Mouse (Mus musculus) heart, adult 2 months (tissue): ENCODE data around the gene C2cd2. TPM values are rescaled to one million over a fixed set of nuclear protein-coding genes. Genes with fewer than 3 reads are reported as not detected.

Experiments
- DNase-seq, 2 experiments: peaks; one replicate each; pipeline ENCODE4 v3.0.0; 2021
- H3K27ac ChIP-seq: fragments of 200-600 bp; 2 replicates; pipeline ENCODE4 v1.8.1; 2022
- H3K27me3 ChIP-seq: fragments of 200-500 bp; 2 replicates; pipeline ENCODE4 v1.6.1; 2012; ENCODE audit warnings: mild to moderate bottlenecking, low read length, inconsistent platforms, mixed read lengths; ENCODE audit not compliant: control insufficient read depth, insufficient read depth
- H3K36me3 ChIP-seq: fragments of 200-500 bp; 2 replicates; pipeline ENCODE4 v1.6.1; 2012; ENCODE audit warnings: low read length, inconsistent platforms; ENCODE audit not compliant: control insufficient read depth, insufficient read depth
- H3K4me1 ChIP-seq: fragments of 200-500 bp; 2 replicates; pipeline ENCODE4 v1.6.1; 2011; ENCODE audit warnings: low read length; ENCODE audit not compliant: control insufficient read depth, insufficient read depth
- H3K4me3 ChIP-seq: fragments of 200-600 bp; 2 replicates; pipeline ENCODE4 v1.8.1; 2022
- H3K79me2 ChIP-seq: fragments of 200-500 bp; replicated peaks from 2 replicates; pipeline ENCODE4 v1.6.1; 2012; ENCODE audit warnings: mild to moderate bottlenecking, inconsistent platforms, low read length, moderate library complexity, mixed read lengths; ENCODE audit not compliant: control insufficient read depth, insufficient read depth
- H3K9ac ChIP-seq: fragments of 200-500 bp; 2 replicates; pipeline ENCODE4 v1.6.1; 2012; ENCODE audit warnings: low read depth, mild to moderate bottlenecking, control low read depth, inconsistent platforms, low read length, mixed read lengths
- CTCF ChIP-seq: fragments of 200-600 bp; IDR thresholded peaks from 2 replicates; pipeline ENCODE4 v1.8.1; 2022; ENCODE audit warnings: antibody characterized with exemption, mild to moderate bottlenecking, moderate library complexity
- EP300 ChIP-seq: fragments of 200-500 bp; IDR thresholded peaks from 2 replicates; pipeline ENCODE4 v1.6.1; 2011; ENCODE audit warnings: low read depth, low read length, control low read depth; ENCODE audit not compliant: insufficient read depth
- POLR2A ChIP-seq: fragments of 200-500 bp; IDR thresholded peaks from 2 replicates; pipeline ENCODE4 v1.6.1; 2011; ENCODE audit warnings: mild to moderate bottlenecking, low read depth, low read length, control low read depth; ENCODE audit not compliant: insufficient read depth
- WGBS: fragments of 180-500 bp; shearing (Covaris S2); methylation state at CpG from one replicate; pipeline ENCODE4 v1.1.7; 2018; 5-methylcytosine and 5-hydroxymethylcytosine counted together
- intact Hi-C: fragments of 180-260 bp; cut with DNase I; formaldehyde crosslinking; loops from one replicate; pipeline ENCODE4 v1.15.1; 2025
- polyA plus RNA-seq: library from polyadenylated mRNA; depleted of rRNA; stranded (reverse); fragments of >200 nt; gene quantifications from 2 replicates; pipeline ENCODE4 v1.2.3, GENCODE M21; 2012
- total RNA-seq, 2 experiments: library from RNA; stranded (reverse); gene quantifications; 2 replicates each; pipeline ENCODE4 v1.2.3; 2021

Gene C2cd2
- total and polyA plus RNA-seq, 3 experiments = 8.2 to 26.6 (median 19.7) TPM

DNA sequence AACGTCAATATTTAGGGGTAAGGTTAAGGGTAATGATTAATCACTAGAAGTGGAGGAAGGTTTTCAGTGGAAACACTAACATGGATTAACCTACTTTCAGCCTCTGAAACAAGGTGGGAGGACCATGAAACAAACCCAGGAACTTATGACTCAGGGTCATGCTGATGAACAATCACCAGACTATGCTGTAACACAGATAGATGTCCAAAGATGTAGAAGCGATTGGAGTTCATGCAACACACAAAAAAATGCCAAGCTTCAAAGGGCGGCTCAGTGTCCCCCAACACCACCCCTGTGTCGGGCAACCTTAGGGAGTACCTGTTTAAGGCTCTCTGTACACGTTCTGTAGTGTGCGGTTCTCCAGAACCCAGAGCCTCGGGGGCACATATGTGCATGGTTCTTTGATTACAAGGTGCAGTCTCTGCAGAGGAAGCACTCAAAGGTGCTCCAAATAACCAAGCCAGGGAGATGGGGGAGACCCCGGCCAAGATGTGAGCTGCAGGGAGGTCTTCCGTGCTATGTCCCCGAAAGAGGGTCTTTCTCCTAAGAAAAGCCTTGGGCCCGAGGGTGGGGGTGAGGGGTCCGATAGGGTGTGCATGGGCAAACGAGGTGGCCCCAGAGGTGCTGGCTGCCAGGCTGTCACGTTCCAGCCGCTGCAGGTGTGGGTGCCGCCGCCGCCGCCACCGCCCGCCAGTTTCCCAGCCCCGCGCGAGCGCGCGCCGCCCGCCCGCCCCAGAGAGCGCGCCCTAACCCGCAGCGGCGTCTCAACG, 832 bp downstream of the C2cd2 start:
- Histone ChIP-seq H3K4me1 (peaks cover 4% of the 10 kb centered on the region; the same call in 1 of the 2 replicates), H3K79me2 (peaks cover 1% of the 10 kb centered on the region; the same call in 1 of the 2 replicates), H3K4me3 (peak overlapping the region; percentile 69), H3K9ac (peak overlapping the region; percentile 74), H3K36me3 (peaks cover 8% of the 10 kb centered on the region), H3K27ac (peak overlapping the region; percentile 99), H3K27me3 (no peaks in the 10 kb centered on the region)
- TF ChIP-seq CTCF = no peak
- TF ChIP-seq POLR2A = 0 out of 2 replicates have a peak, but pooled peaks have one; percentile 15
- TF ChIP-seq EP300 = no peak
- intact Hi-C loops = loop anchor here (1.0 to 2.0 kb wide), 4 partner anchors 36 to 111 kb away; partner anchors contain the start of genes B230307C23Rik and Prdm15
- WGBS = 6% methylated on average over 35 of the region's 36 CpGs
- no peak for DNase-seq

DNA sequence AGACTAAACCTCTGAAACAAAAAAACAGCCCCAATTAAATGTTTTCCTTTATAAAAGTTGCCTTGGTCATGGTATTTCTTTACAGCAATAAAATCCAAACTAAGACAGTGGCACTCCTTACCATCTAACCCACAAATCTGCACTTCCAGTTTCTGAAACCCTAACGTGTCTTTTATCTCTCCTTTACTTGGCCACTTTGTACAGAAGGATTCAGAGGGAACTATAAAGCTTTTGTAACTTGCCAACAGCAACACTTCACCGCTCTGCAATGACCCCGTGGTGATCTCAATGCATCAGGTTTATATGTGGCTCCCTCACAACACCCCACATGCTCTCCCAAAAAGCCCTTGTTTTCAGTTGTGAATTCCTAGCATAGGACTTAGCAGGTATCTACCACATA, 2.0 kb downstream of the C2cd2 start:
- H3K4me1 ChIP-seq = peaks cover 4% of the 10 kb centered on the region; the same call in 1 of the 2 replicates
- WGBS = 83% methylated on average over 3 of the region's 3 CpGs
- no peak for DNase-seq
- no peak overlapping the region for H3K27ac ChIP-seq
- no peaks in the 10 kb centered on the region for H3K27me3 ChIP-seq
- peaks cover 10% of the 10 kb centered on the region for H3K36me3 ChIP-seq
- TF ChIP-seq EP300 = no peak
- TF ChIP-seq CTCF = no peak
- no peak for TF ChIP-seq POLR2A
- no peak overlapping the region for H3K9ac ChIP-seq
- intact Hi-C loops = loop anchor here (2.0 kb wide), 2 partner anchors 64 to 110 kb away; partner anchors contain the start of gene Prdm15
- no peak overlapping the region for H3K4me3 ChIP-seq
- peaks cover 3% of the 10 kb centered on the region; the same call in 1 of the 2 replicates for H3K79me2 ChIP-seq

DNA sequence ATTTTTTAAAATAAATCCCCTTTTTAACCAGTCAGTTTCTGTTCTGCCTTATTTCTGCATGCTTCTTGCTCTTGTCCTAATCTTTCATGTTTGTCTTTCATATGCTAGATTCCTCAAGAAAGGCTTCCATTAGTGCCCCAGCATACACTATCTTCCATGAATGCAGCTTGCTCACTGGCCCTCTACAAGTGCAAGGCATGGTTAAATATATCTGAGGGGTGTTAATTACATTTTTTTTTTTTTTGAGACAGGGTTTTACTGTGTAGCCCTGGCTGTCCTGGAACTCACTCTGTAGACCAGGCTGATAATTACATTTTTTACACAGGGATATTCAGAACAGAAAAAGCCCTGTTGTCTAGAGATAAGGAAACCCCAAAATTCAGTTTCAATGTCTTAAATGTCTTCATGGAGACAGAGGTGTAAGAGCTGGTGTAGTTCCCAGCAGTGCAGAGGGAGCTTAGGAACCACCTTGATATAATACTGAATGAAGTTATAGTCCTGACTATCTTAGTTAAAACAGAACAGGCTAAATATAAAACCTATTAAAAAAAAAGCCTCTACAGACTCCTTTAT, 3.9 kb downstream of the C2cd2 start:
- H3K27me3 ChIP-seq = no peaks in the 10 kb centered on the region
- no peak overlapping the region for H3K4me3 ChIP-seq
- H3K79me2 ChIP-seq = peaks cover 3% of the 10 kb centered on the region; the same call in 1 of the 2 replicates
- H3K27ac ChIP-seq = no peak overlapping the region
- intact Hi-C loops = no loop called here
- no peak for DNase-seq
- H3K36me3 ChIP-seq = peaks cover 13% of the 10 kb centered on the region
- TF ChIP-seq EP300 (no peak), CTCF (no peak), POLR2A (no peak)
- H3K4me1 ChIP-seq = peaks cover 4% of the 10 kb centered on the region; the same call in 1 of the 2 replicates
- H3K9ac ChIP-seq = no peak overlapping the region

DNA sequence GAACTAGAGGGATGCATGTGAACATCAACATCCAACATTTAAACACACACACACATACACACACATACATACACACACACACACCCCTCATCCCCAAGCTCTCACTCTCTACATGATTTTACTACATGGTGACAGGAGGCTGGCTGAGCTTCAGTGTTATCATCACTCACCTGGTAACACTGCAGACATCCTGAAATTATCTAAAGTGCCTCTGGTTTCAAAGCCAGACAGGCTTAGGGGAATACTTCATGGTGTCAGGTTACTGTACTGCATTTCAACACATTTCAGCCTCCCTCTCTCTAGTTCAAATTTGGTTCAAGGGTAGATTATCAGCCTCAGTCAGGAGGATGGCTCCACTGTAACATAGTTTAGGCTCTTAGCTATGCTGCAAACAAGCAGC, 4.8 kb downstream of the C2cd2 start:
- Histone ChIP-seq H3K4me1 (peaks cover 4% of the 10 kb centered on the region; the same call in 1 of the 2 replicates), H3K79me2 (peaks cover 3% of the 10 kb centered on the region; the same call in 1 of the 2 replicates), H3K27ac (no peak overlapping the region), H3K9ac (no peak overlapping the region), H3K4me3 (no peak overlapping the region), H3K36me3 (peaks cover 13% of the 10 kb centered on the region), H3K27me3 (no peaks in the 10 kb centered on the region)
- intact Hi-C loops = no loop called here
- TF ChIP-seq EP300 (no peak), POLR2A (0 out of 2 replicates have a peak, but pooled peaks have one; percentile 11)
- peak in 1 of 2 experiments; percentile 34 for DNase-seq

DNA sequence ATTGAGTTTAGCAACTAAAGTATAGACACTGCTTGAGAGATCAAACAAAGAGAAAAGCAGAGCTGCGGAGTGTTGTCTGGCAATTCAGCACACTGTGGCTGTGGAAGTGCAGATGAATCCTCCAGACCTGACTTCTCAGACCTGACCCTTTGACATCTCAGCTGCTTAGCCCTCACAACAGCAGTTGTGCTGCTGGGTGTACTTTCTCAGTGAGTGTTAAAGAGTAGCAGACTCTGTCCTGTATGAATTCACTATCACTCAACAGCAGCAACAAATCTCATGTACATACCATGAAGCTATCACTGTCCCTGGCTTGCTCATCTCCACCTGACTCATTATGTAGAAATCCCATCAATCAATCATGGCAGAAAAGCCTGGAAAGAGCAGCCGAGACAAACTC, 6.4 kb downstream of the C2cd2 start:
- no peaks in the 10 kb centered on the region for H3K27me3 ChIP-seq
- intact Hi-C loops = no loop called here
- TF ChIP-seq POLR2A = no peak
- TF ChIP-seq CTCF = no peak
- TF ChIP-seq EP300 = no peak
- no peak overlapping the region for H3K4me3 ChIP-seq
- no peak overlapping the region for H3K27ac ChIP-seq
- H3K9ac ChIP-seq = no peak overlapping the region
- peaks cover 3% of the 10 kb centered on the region; the same call in 1 of the 2 replicates for H3K4me1 ChIP-seq
- WGBS = 89% methylated on average over 2 of the region's 2 CpGs
- H3K36me3 ChIP-seq = peaks cover 13% of the 10 kb centered on the region
- DNase-seq = no peak
- peaks cover 3% of the 10 kb centered on the region; the same call in 1 of the 2 replicates for H3K79me2 ChIP-seq

DNA sequence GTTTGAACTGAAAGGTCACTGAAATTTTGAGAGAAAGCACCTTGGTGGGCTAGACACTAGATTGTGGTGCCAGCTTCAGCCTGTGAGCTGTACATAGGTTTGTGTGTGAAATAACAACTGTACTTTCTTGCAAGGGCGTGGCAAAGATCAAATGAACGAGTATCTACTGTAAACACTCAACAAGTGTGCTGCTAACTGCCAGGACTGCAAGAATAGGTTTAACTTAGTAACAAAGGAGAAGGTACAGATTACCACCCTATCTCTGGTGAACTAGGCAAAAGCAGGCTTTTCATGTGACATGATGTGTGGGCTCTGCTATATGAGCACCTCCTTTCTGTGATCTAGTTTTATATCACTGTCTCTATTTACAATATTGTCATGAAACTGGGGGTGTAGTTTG, 9.1 kb downstream of the C2cd2 start:
- no peak overlapping the region for H3K4me3 ChIP-seq
- no peak for TF ChIP-seq CTCF
- TF ChIP-seq POLR2A = no peak
- TF ChIP-seq EP300 = no peak
- 85% methylated on average over 2 of the region's 2 CpGs for WGBS
- no peak overlapping the region for H3K9ac ChIP-seq
- peaks cover 3% of the 10 kb centered on the region; the same call in 1 of the 2 replicates for H3K79me2 ChIP-seq
- H3K27me3 ChIP-seq = no peaks in the 10 kb centered on the region
- DNase-seq = no peak
- H3K36me3 ChIP-seq = peaks cover 13% of the 10 kb centered on the region
- no peak overlapping the region for H3K27ac ChIP-seq
- intact Hi-C loops = no loop called here
- H3K4me1 ChIP-seq = peaks cover 3% of the 10 kb centered on the region; the same call in 1 of the 2 replicates
